Mouse (Mus musculus) bone marrow, adult 2 months (tissue): ENCODE results near the gene St8sia1.

Experiments
- CTCF ChIP-seq: fragments of 200-500 bp; IDR thresholded peaks from 2 replicates; pipeline ENCODE4 v1.5.1; 2011; ENCODE audit warnings: low read length, control low read depth; ENCODE audit not compliant: control insufficient read depth, insufficient read depth
- POLR2A ChIP-seq: fragments of 200-500 bp; IDR thresholded peaks from 2 replicates; pipeline ENCODE4 v1.6.1; 2011; ENCODE audit warnings: low read depth, mild to moderate bottlenecking, control low read depth, low read length, borderline replicate concordance; ENCODE audit not compliant: control insufficient read depth

DNA sequence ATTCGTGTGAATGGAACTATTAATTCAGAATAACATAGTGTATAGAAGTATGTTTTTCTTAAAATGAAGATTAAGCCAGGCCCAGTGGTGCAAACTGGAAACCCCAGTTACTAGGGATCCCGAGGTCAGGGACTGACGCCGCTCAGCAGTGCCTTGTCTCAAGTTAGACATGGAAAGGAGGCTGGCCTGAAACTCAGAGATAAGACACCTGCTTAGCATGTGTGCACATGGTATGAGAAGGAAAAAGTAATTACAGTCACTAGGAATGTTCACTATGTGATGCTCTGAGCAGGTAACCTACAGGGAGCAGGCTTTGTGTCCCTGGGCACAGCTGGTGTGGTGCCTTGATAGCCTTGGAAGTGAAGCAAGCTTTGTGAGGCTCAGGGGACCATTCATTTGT, 192.6 kb downstream of the St8sia1 start:
- TF ChIP-seq CTCF (no peak), POLR2A (no peak)
